In genomic region chr10:40526986-40527385, GRCm38 (mm10) we compare ENCODE assay signal across 25 mouse cellular contexts. TPM values are rescaled to one million over a fixed set of nuclear protein-coding genes. Genes with fewer than 3 reads are reported as not detected.
A peak's percentile ranks its signal among the peaks of the same experiment; 100 is the strongest.
DNase-seq lines count a peak whose midpoint lies in the region; TF ChIP-seq lines count a peak whose summit lies in the region.
"Had no signal": no experiment of that assay in that cellular context is flagged by ENCODE, and none has a peak within 500 bp of the region (broad histone marks: within the 10 kb centered on the region; RNA-seq: fewer than 3 reads in every experiment).

No protein-coding gene starts in this region.

- dilution Hi-C loops in CH12.LX (cut with MboI; ENCODE audit: extremely low pct_ligation_motif_present, extremely low pct_unique_long_range_greater_than_20kb, low sequenced_read_pairs), result no loop called here

- H3K79me2 ChIP-seq in CH12.LX (replicated peaks; ENCODE audit: control insufficient read depth, extremely low read depth, insufficient read depth, poor library complexity, severe bottlenecking) (no peaks in the 10 kb centered on the region), myocyte (ENCODE audit: control insufficient read depth, insufficient read depth) (no peaks in the 10 kb centered on the region)

- H3K27ac ChIP-seq in CH12.LX (ENCODE audit: insufficient read depth, low read depth), result no peak overlapping the region
- H3K27ac ChIP-seq: forebrain, embryonic 15.5 days; heart, adult 2 months; hindbrain, embryonic 15.5 days had no signal

- no peaks in the 10 kb centered on the region for H3K36me3 ChIP-seq in CH12.LX (replicated peaks in 1 of 2; ENCODE audit: control insufficient read depth in 1 of 2, insufficient read depth in 1 of 2, low read length in 1 of 2)
- H3K36me3 ChIP-seq in myocyte (ENCODE audit: control insufficient read depth, insufficient read depth), result no peaks in the 10 kb centered on the region
- H3K36me3 ChIP-seq: forebrain, embryonic 15.5 days; heart, embryonic 12.5 days; hindbrain, embryonic 15.5 days had no signal

- no peak overlapping the region for H3K4me3 ChIP-seq in CH12.LX (replicated peaks in 1 of 3; ENCODE audit: low read depth in 2 of 3, low read length in 2 of 3, poor library complexity in 1 of 3)
- H3K4me3 ChIP-seq in myocyte, result no peak overlapping the region
- H3K4me3 ChIP-seq: forebrain, embryonic 15.5 days; heart, adult 2 months; heart, embryonic 12.5 days; hindbrain, embryonic 15.5 days had no signal

- no peak for TF ChIP-seq RAD21 in CH12.LX (IDR thresholded peaks at IDR 0.05; ENCODE audit: low read depth, low read length)

- DNase-seq in lung, postnatal 10 days, result peak; percentile 1
- DNase-seq in lung, postnatal 4 days, result no peak
- DNase-seq in 416B (ENCODE audit: low read depth) (peak; percentile 26), CH12.LX (ENCODE audit: extremely low read depth) (no peak)
- no peak for DNase-seq in ovary, postnatal 10 days (ENCODE audit: low spot score)
- DNase-seq: cerebellum, adult 11-12 months; cerebellum, adult 9-10 months; cerebellum, postnatal 25 days; gastrocnemius, postnatal 10 days; heart, postnatal 36 days had no signal

- peak overlapping the region; percentile 37; the same call in 1 of the 2 replicates for H3K4me2 ChIP-seq in CH12.LX (ENCODE audit: insufficient read depth, low read depth, poor library complexity, severe bottlenecking)
- peak overlapping the region; percentile 57 for H3K4me2 ChIP-seq in myocyte (ENCODE audit: low read depth)
- H3K4me2 ChIP-seq: forebrain, embryonic 15.5 days; hindbrain, embryonic 15.5 days had no signal

- H3K4me1 ChIP-seq in CH12.LX (ENCODE audit: control insufficient read depth in 1 of 2, insufficient read depth in 2 of 2), result peaks cover 6 to 39% of the 10 kb centered on the region in 2 experiments

- no peak for TF ChIP-seq CTCF in CH12.LX (conservative IDR thresholded peaks at IDR 0.05 in 1 of 2, IDR thresholded peaks at IDR 0.05 in 1 of 2; ENCODE audit: low read depth in 2 of 2, low read length in 2 of 2)

- H3ac ChIP-seq in myocyte (ENCODE audit: control insufficient read depth, insufficient read length), result no peak overlapping the region

- in situ Hi-C loops in CH12.LX (cut with MboI; ENCODE audit: low pct_ligation_motif_present, low pct_unique_long_range_greater_than_20kb, low sequenced_read_pairs), result loop anchor here (5.0 to 10.0 kb wide), 2 partner anchors 270 to 472 kb away; partner anchors contain the start of gene Gtf3c6

- H3K9me3 ChIP-seq in CH12.LX (replicated peaks; ENCODE audit: low read length), result no peaks in the 10 kb centered on the region
- H3K9me3 ChIP-seq: forebrain, embryonic 15.5 days; heart, embryonic 12.5 days; hindbrain, embryonic 15.5 days had no signal

- no peak overlapping the region for H3K9ac ChIP-seq in CH12.LX (ENCODE audit: insufficient read depth, low read depth)
- H3K9ac ChIP-seq: forebrain, embryonic 15.5 days; heart, embryonic 12.5 days; hindbrain, embryonic 15.5 days had no signal

- no peaks in the 10 kb centered on the region for H3K27me3 ChIP-seq in CH12.LX (replicated peaks)
- H3K27me3 ChIP-seq in myocyte (ENCODE audit: control insufficient read depth, insufficient read depth, insufficient read length), result no peaks in the 10 kb centered on the region
- H3K27me3 ChIP-seq: heart, embryonic 12.5 days; hindbrain, embryonic 15.5 days; Patski had no signal

- TF ChIP-seq POLR2A in CH12.LX (IDR thresholded peaks at IDR 0.05; ENCODE audit: low read depth, low read length) (no peak), myocyte (IDR thresholded peaks at IDR 0.05; ENCODE audit: insufficient read length, low read depth) (no peak)

- TF ChIP-seq EP300 in CH12.LX (IDR thresholded peaks at IDR 0.05; ENCODE audit: low read length), result no peak

TF ChIP-seq in CH12.LX, 34 proteins besides CTCF, POLR2A, EP300 and RAD21:
- TF ChIP-seq MXI1 (IDR thresholded peaks at IDR 0.05; ENCODE audit: low read depth, low read length) (no peak), RCOR1 (conservative IDR thresholded peaks at IDR 0.05; ENCODE audit: low read depth, low read length) (no peak), E2F4 (IDR thresholded peaks at IDR 0.05; ENCODE audit: insufficient replicate concordance, low read depth, low read length) (no peak), MYC (IDR thresholded peaks at IDR 0.05; ENCODE audit: low read depth, low read length) (no peak), BHLHE40 (IDR thresholded peaks at IDR 0.05; ENCODE audit: low read depth, low read length) (no peak), USF1 (IDR thresholded peaks at IDR 0.05; ENCODE audit: low read depth, low read length) (no peak), PAX5 (IDR thresholded peaks at IDR 0.05; ENCODE audit: low read length) (no peak), CHD2 (IDR thresholded peaks at IDR 0.05; ENCODE audit: low read length) (no peak), TBP (conservative IDR thresholded peaks at IDR 0.05; ENCODE audit: low read depth, low read length) (no peak), ELF1 (IDR thresholded peaks at IDR 0.05; ENCODE audit: low read depth, low read length) (no peak), NELFE (IDR thresholded peaks at IDR 0.05; ENCODE audit: low read depth, low read length) (no peak), SMC3 (IDR thresholded peaks at IDR 0.05; ENCODE audit: low read depth, low read length) (no peak), JUND (conservative IDR thresholded peaks at IDR 0.05; ENCODE audit: low read depth, low read length) (no peak), UBTF (IDR thresholded peaks at IDR 0.05; ENCODE audit: low read depth, low read length) (no peak), ETS1 (conservative IDR thresholded peaks at IDR 0.05; ENCODE audit: low read depth, low read length) (no peak), GABPA (IDR thresholded peaks at IDR 0.05; ENCODE audit: insufficient replicate concordance, low read depth, low read length) (no peak)

TF ChIP-seq in myocyte, 11 proteins besides CTCF, POLR2A, EP300 and RAD21:
- TF ChIP-seq USF1 (IDR thresholded peaks at IDR 0.05; ENCODE audit: low read depth) (no peak), MYOD1 (IDR thresholded peaks at IDR 0.05; ENCODE audit: control insufficient read depth in 1 of 3, insufficient read length in 2 of 3, low read depth in 2 of 3) (no peak), E2F4 (IDR thresholded peaks at IDR 0.05; ENCODE audit: insufficient read depth) (no peak), CEBPB (IDR thresholded peaks at IDR 0.05; ENCODE audit: insufficient read depth, poor library complexity, severe bottlenecking) (no peak), MAX (IDR thresholded peaks at IDR 0.05; ENCODE audit: low read depth) (no peak), POLR2AphosphoS2 (IDR thresholded peaks at IDR 0.05; ENCODE audit: insufficient read length, low read depth) (no peak)
TF ChIP-seq in myocyte: peak in this region for 0.

RNA-seq across cellular contexts. Expression of gene Slc22a16, which starts 43.1 kb away (rescaled TPM):
- total RNA-seq in CH12.LX (2012; rRNA removed), result not detected in 2 replicates
- total RNA-seq in CH12.LX (2014; rRNA removed), result not detected in 2 replicates
- polyA plus RNA-seq in CH12.LX (2012; ENCODE audit: insufficient read length, low read depth), result not detected in 2 replicates
- not detected for polyA plus RNA-seq in myocyte (2012; fragmentation: generic; extraction: Trizol)
- total RNA-seq: adrenal gland, adult 18-20 months; adrenal gland, postnatal 14 days; gastrocnemius, postnatal 10 days; gastrocnemius, postnatal 4 days; heart, adult 2 months; heart, postnatal 36 days had no signal
- polyA plus RNA-seq: activated CD4-positive, CD25-positive, alpha-beta regulatory T cell, adult 4 months; CD4-positive, CD25-positive, alpha-beta regulatory T cell, adult 4 months; cortical plate, adult 2 months; embryonic facial prominence, embryonic 14.5 days; forebrain, embryonic 15.5 days; heart, embryonic 12.5 days; heart, embryonic 16.5 days; hindbrain, embryonic 11.5 days; hindbrain, embryonic 15.5 days; Patski had no signal

Comparison
In these comparisons a context has a peak if more than half of its experiments do, and no peak if none do; other contexts are left out.
1. DNase-seq: peak in lung, postnatal 10 days (single experiment) and 416B (single experiment); none in lung, postnatal 4 days (0 of 2), CH12.LX (single experiment) and ovary, postnatal 10 days (single experiment).